ENCODE assay signal across 14 mouse cellular contexts in genomic region chr9:39557529-39558348, GRCm38 (mm10). TPM values are rescaled to one million over a fixed set of nuclear protein-coding genes. Genes with fewer than 3 reads are reported as not detected.
A peak's percentile ranks its signal among the peaks of the same experiment; 100 is the strongest.
DNase-seq lines count a peak whose midpoint lies in the region; ATAC-seq lines count a peak whose summit lies in the region.
"Had no signal": no experiment of that assay in that cellular context is flagged by ENCODE, and none has a peak within 500 bp of the region (broad histone marks: within the 10 kb centered on the region; RNA-seq: fewer than 3 reads in every experiment).

No protein-coding gene starts in this region.

- peaks cover 17% of the 10 kb centered on the region; the same call in 1 of the 2 replicates for H3K4me1 ChIP-seq in forebrain, embryonic 15.5 days
- no peaks in the 10 kb centered on the region for H3K4me1 ChIP-seq in intestine, embryonic 15.5 days (replicated peaks)

- H3K27me3 ChIP-seq in forebrain, embryonic 15.5 days: no peaks in the 10 kb centered on the region
- no peaks in the 10 kb centered on the region for H3K27me3 ChIP-seq in intestine, embryonic 15.5 days (replicated peaks)

- peak; percentile 96 for ATAC-seq in forebrain, embryonic 15.5 days (replicated peaks)
- ATAC-seq in intestine, embryonic 15.5 days: no peak

- peak; percentile 8 to 22 for DNase-seq in frontal cortex, postnatal 36 days (ENCODE audit: low spot score in 2 of 2)
- DNase-seq in frontal cortex, postnatal 10 days (ENCODE audit: low spot score in 2 of 2): no peak
- DNase-seq in left cerebral cortex, adult 9 months (ENCODE audit: low spot score in 2 of 2): peak; percentile 9 to 23
- DNase-seq in retina, postnatal 1 day: peak; percentile 36
- no peak for DNase-seq in kidney, postnatal 4 days
- no peak for DNase-seq in kidney, postnatal 10 days
- DNase-seq: kidney, postnatal 14 days had no signal

- no peak overlapping the region; the same call in 1 of the 2 replicates for H3K4me2 ChIP-seq in forebrain, embryonic 15.5 days (replicated peaks)
- H3K4me2 ChIP-seq in intestine, embryonic 15.5 days (replicated peaks): no peak overlapping the region

- H3K36me3 ChIP-seq in forebrain, embryonic 15.5 days: no peaks in the 10 kb centered on the region
- H3K36me3 ChIP-seq in intestine, embryonic 15.5 days: no peaks in the 10 kb centered on the region

- no peaks in the 10 kb centered on the region for H3K9me3 ChIP-seq in forebrain, embryonic 15.5 days
- H3K9me3 ChIP-seq in intestine, embryonic 15.5 days: no peaks in the 10 kb centered on the region

- H3K4me3 ChIP-seq in forebrain, embryonic 15.5 days: no peak overlapping the region
- no peak overlapping the region for H3K4me3 ChIP-seq in intestine, embryonic 15.5 days (replicated peaks)
- H3K4me3 ChIP-seq: erythroblast, embryonic 14.5 days; myocyte had no signal

- H3K9ac ChIP-seq in forebrain, embryonic 15.5 days (replicated peaks): no peak overlapping the region
- no peak overlapping the region for H3K9ac ChIP-seq in intestine, embryonic 15.5 days

- H3K27ac ChIP-seq in forebrain, embryonic 15.5 days (replicated peaks): peak overlapping the region; percentile 89
- no peak overlapping the region for H3K27ac ChIP-seq in intestine, embryonic 15.5 days

- 12% methylated on average over 3 of the region's 3 CpGs for WGBS in forebrain, embryonic 15.5 days
- WGBS in intestine, embryonic 15.5 days: 58% methylated on average over 3 of the region's 3 CpGs

RNA-seq across cellular contexts. Expression of gene Olfr958, which starts 3.9 kb away (rescaled TPM):
- polyA plus RNA-seq in forebrain, embryonic 15.5 days (2015; fragmentation: Nextera tagmentation; extraction: Ambion mirVana): not detected in 2 replicates
- polyA plus RNA-seq in intestine, embryonic 15.5 days (2015; fragmentation: Nextera tagmentation; extraction: Ambion mirVana): not detected in 2 replicates
- polyA plus RNA-seq: erythroblast, embryonic 14.5 days; heart, embryonic 14.5 days; liver, embryonic 16.5 days; myocyte; stomach, embryonic 14.5 days had no signal

RNA-seq across cellular contexts. Expression of gene Olfr959, which starts 17.6 kb away (rescaled TPM):
- polyA plus RNA-seq in forebrain, embryonic 15.5 days (2015; fragmentation: Nextera tagmentation; extraction: Ambion mirVana): not detected in 2 replicates
- not detected in 2 replicates for polyA plus RNA-seq in intestine, embryonic 15.5 days (2015; fragmentation: Nextera tagmentation; extraction: Ambion mirVana)
- polyA plus RNA-seq: erythroblast, embryonic 14.5 days; heart, embryonic 14.5 days; liver, embryonic 16.5 days; myocyte; stomach, embryonic 14.5 days had no signal

RNA-seq across cellular contexts. Expression of gene Olfr957, which starts 42.1 kb away (rescaled TPM):
- not detected in 2 replicates for polyA plus RNA-seq in forebrain, embryonic 15.5 days (2015; fragmentation: Nextera tagmentation; extraction: Ambion mirVana)
- polyA plus RNA-seq in intestine, embryonic 15.5 days (2015; fragmentation: Nextera tagmentation; extraction: Ambion mirVana): not detected in 2 replicates
- polyA plus RNA-seq: erythroblast, embryonic 14.5 days; heart, embryonic 14.5 days; liver, embryonic 16.5 days; myocyte; stomach, embryonic 14.5 days had no signal

RNA-seq across cellular contexts. Expression of gene AW551984, which starts 46.5 kb away (rescaled TPM):
- polyA plus RNA-seq in forebrain, embryonic 15.5 days (2015; fragmentation: Nextera tagmentation; extraction: Ambion mirVana): 38.8 and 53.5 TPM in 2 replicates
- polyA plus RNA-seq in intestine, embryonic 15.5 days (2015; fragmentation: Nextera tagmentation; extraction: Ambion mirVana): 18.3 and 20.1 TPM in 2 replicates
- polyA plus RNA-seq: erythroblast, embryonic 14.5 days had no signal

RNA-seq across cellular contexts. Expression of gene Olfr148, which starts 52.7 kb away (rescaled TPM):
- polyA plus RNA-seq in forebrain, embryonic 15.5 days (2015; fragmentation: Nextera tagmentation; extraction: Ambion mirVana): not detected in 2 replicates
- not detected in 2 replicates for polyA plus RNA-seq in intestine, embryonic 15.5 days (2015; fragmentation: Nextera tagmentation; extraction: Ambion mirVana)
- polyA plus RNA-seq: erythroblast, embryonic 14.5 days; heart, embryonic 14.5 days; liver, embryonic 16.5 days; myocyte; stomach, embryonic 14.5 days had no signal

Comparison
In these comparisons a context has a peak if more than half of its experiments do, and no peak if none do; other contexts are left out.
1. DNase-seq: peak in frontal cortex, postnatal 36 days (2 of 2), left cerebral cortex, adult 9 months (2 of 2) and retina, postnatal 1 day (single experiment); none in frontal cortex, postnatal 10 days (0 of 2), kidney, postnatal 4 days (0 of 2) and kidney, postnatal 10 days (single experiment).